Mouse (Mus musculus): ENCODE measurements around the gene Klhl29. TPM values are rescaled to one million over a fixed set of nuclear protein-coding genes. Genes with fewer than 3 reads are reported as not detected.
A peak's percentile ranks its signal among the peaks of the same experiment; 100 is the strongest.

Gene Klhl29
- polyA plus RNA-seq, 1 experiment from 2014 or later, result 3.4 TPM

- Histone ChIP-seq H3K4me3 (replicated peaks) (no peak overlapping the region), H3K4me1 (peaks cover 3% of the 10 kb centered on the region), H3K4me2 (no peak overlapping the region), H3K27ac (no peak overlapping the region), H3K36me3 (replicated peaks) (no peaks in the 10 kb centered on the region), H3K9me3 (no peaks in the 10 kb centered on the region), H3K9ac (no peak overlapping the region), H3K27me3 (no peaks in the 10 kb centered on the region)
- WGBS, result 72% methylated on average over 5 of the region's 5 CpGs
- ATAC-seq (ENCODE audit: low FRiP score), result no peak
Measured at GRCm38 (mm10) chr12:5203385-5203784, 172.1 kb downstream of the Klhl29 start.

- Histone ChIP-seq H3K4me1 (peaks cover 12% of the 10 kb centered on the region; the same call in 1 of the 2 replicates), H3K36me3 (replicated peaks) (no peaks in the 10 kb centered on the region), H3K4me2 (no peak overlapping the region), H3K9ac (no peak overlapping the region), H3K27ac (no peak overlapping the region), H3K9me3 (no peaks in the 10 kb centered on the region), H3K27me3 (no peaks in the 10 kb centered on the region), H3K4me3 (replicated peaks) (no peak overlapping the region)
- 82% methylated on average over 4 of the region's 4 CpGs for WGBS
- no peak for ATAC-seq (ENCODE audit: low FRiP score)
Measured at GRCm38 (mm10) chr12:5198254-5198653, 177.2 kb downstream of the Klhl29 start.

GRCm38 (mm10) chr12:5194176-5194575 lies 181.3 kb downstream of the Klhl29 start:
- Histone ChIP-seq H3K36me3 (replicated peaks) (no peaks in the 10 kb centered on the region), H3K9me3 (no peaks in the 10 kb centered on the region), H3K9ac (no peak overlapping the region), H3K27ac (0 out of 2 replicates have a peak overlapping the region, but pooled peaks have one; percentile 11), H3K4me3 (replicated peaks) (no peak overlapping the region), H3K27me3 (no peaks in the 10 kb centered on the region), H3K4me2 (no peak overlapping the region), H3K4me1 (peaks cover 40% of the 10 kb centered on the region)
- WGBS, result 63% methylated on average over 6 of the region's 6 CpGs
- no peak for ATAC-seq (ENCODE audit: low FRiP score)

- peaks cover 49% of the 10 kb centered on the region for H3K4me1 ChIP-seq
- H3K27ac ChIP-seq, result no peak overlapping the region
- H3K27me3 ChIP-seq, result 0 out of 2 replicates have a peak, but pooled peaks cover 4% of the 10 kb centered on the region
- 0 out of 2 replicates have a peak overlapping the region, but pooled peaks have one; percentile 25 for H3K9ac ChIP-seq
- ATAC-seq (ENCODE audit: low FRiP score), result no peak
- H3K9me3 ChIP-seq, result no peaks in the 10 kb centered on the region
- WGBS, result 77% methylated on average over 9 of the region's 9 CpGs
- no peaks in the 10 kb centered on the region for H3K36me3 ChIP-seq (replicated peaks)
- H3K4me2 ChIP-seq, result no peak overlapping the region
- H3K4me3 ChIP-seq (replicated peaks), result no peak overlapping the region
Measured at GRCm38 (mm10) chr12:5192380-5192718, 183.1 kb downstream of the Klhl29 start.

GRCm38 (mm10) chr12:5191628-5192379 lies 183.7 kb downstream of the Klhl29 start:
- Histone ChIP-seq H3K9me3 (no peaks in the 10 kb centered on the region), H3K27me3 (0 out of 2 replicates have a peak, but pooled peaks cover 4% of the 10 kb centered on the region), H3K4me1 (peaks cover 49% of the 10 kb centered on the region), H3K27ac (no peak overlapping the region), H3K4me3 (replicated peaks) (no peak overlapping the region), H3K9ac (0 out of 2 replicates have a peak overlapping the region, but pooled peaks have one; percentile 25), H3K36me3 (replicated peaks) (no peaks in the 10 kb centered on the region), H3K4me2 (0 out of 2 replicates have a peak overlapping the region, but pooled peaks have one; percentile 10)
- 0 out of 2 replicates have a peak, but pooled peaks have one; percentile 11 for ATAC-seq (ENCODE audit: low FRiP score)
- 22% methylated on average over 14 of the region's 14 CpGs for WGBS

GRCm38 (mm10) chr12:5191206-5191605 lies 184.3 kb downstream of the Klhl29 start:
- H3K36me3 ChIP-seq (replicated peaks), result no peaks in the 10 kb centered on the region
- 0 out of 2 replicates have a peak, but pooled peaks cover 4% of the 10 kb centered on the region for H3K27me3 ChIP-seq
- ATAC-seq (ENCODE audit: low FRiP score), result no peak
- H3K9ac ChIP-seq, result no peak overlapping the region
- peaks cover 49% of the 10 kb centered on the region for H3K4me1 ChIP-seq
- H3K4me2 ChIP-seq, result no peak overlapping the region
- no peak overlapping the region for H3K27ac ChIP-seq
- H3K9me3 ChIP-seq, result no peaks in the 10 kb centered on the region
- no peak overlapping the region for H3K4me3 ChIP-seq (replicated peaks)
- WGBS, result 81% methylated on average over 4 of the region's 4 CpGs

GRCm38 (mm10) chr12:5189446-5190150 lies 185.9 kb downstream of the Klhl29 start:
- 36% methylated on average over 15 of the region's 15 CpGs for WGBS

GRCm38 (mm10) chr12:5188899-5189298 lies 186.6 kb downstream of the Klhl29 start:
- ATAC-seq (ENCODE audit: low FRiP score), result peak; percentile 33; the same call in 1 of the 2 replicates
- Histone ChIP-seq H3K4me3 (replicated peaks) (no peak overlapping the region), H3K4me2 (no peak overlapping the region), H3K27ac (no peak overlapping the region), H3K27me3 (0 out of 2 replicates have a peak, but pooled peaks cover 4% of the 10 kb centered on the region), H3K4me1 (peaks cover 43% of the 10 kb centered on the region), H3K9me3 (no peaks in the 10 kb centered on the region), H3K9ac (no peak overlapping the region), H3K36me3 (replicated peaks) (no peaks in the 10 kb centered on the region)
- 51% methylated on average over 7 of the region's 7 CpGs for WGBS

More at GRCm38 (mm10) chr12:5189446-5190150, 185.9 kb downstream of the Klhl29 start:
- H3K9me3 ChIP-seq, result no peaks in the 10 kb centered on the region
- peaks cover 49% of the 10 kb centered on the region for H3K4me1 ChIP-seq
- ATAC-seq (ENCODE audit: low FRiP score), result 0 out of 2 replicates have a peak, but pooled peaks have one; percentile 2
- no peak overlapping the region for H3K9ac ChIP-seq
- no peaks in the 10 kb centered on the region for H3K36me3 ChIP-seq (replicated peaks)
- 0 out of 2 replicates have a peak, but pooled peaks cover 4% of the 10 kb centered on the region for H3K27me3 ChIP-seq
- H3K4me2 ChIP-seq, result no peak overlapping the region
- H3K4me3 ChIP-seq (replicated peaks), result no peak overlapping the region
- no peak overlapping the region for H3K27ac ChIP-seq

- H3K4me3 ChIP-seq (replicated peaks), result no peak overlapping the region
- peaks cover 36% of the 10 kb centered on the region for H3K4me1 ChIP-seq
- no peak overlapping the region for H3K27ac ChIP-seq
- 87% methylated on average over 2 of the region's 2 CpGs for WGBS
- no peak overlapping the region for H3K9ac ChIP-seq
- no peaks in the 10 kb centered on the region for H3K9me3 ChIP-seq
- 0 out of 2 replicates have a peak, but pooled peaks cover 4% of the 10 kb centered on the region for H3K27me3 ChIP-seq
- ATAC-seq (ENCODE audit: low FRiP score), result no peak
- H3K4me2 ChIP-seq, result no peak overlapping the region
- no peaks in the 10 kb centered on the region for H3K36me3 ChIP-seq (replicated peaks)
Measured at GRCm38 (mm10) chr12:5187773-5188333, 187.6 kb downstream of the Klhl29 start.

- ATAC-seq (ENCODE audit: low FRiP score), result no peak
- Histone ChIP-seq H3K9ac (no peak overlapping the region), H3K27me3 (0 out of 2 replicates have a peak, but pooled peaks cover 4% of the 10 kb centered on the region), H3K4me3 (replicated peaks) (no peak overlapping the region), H3K9me3 (no peaks in the 10 kb centered on the region), H3K4me1 (peaks cover 26% of the 10 kb centered on the region), H3K27ac (no peak overlapping the region), H3K36me3 (replicated peaks) (no peaks in the 10 kb centered on the region), H3K4me2 (no peak overlapping the region)
- 75% methylated on average over 1 of the region's 1 CpGs for WGBS
Measured at GRCm38 (mm10) chr12:5186645-5187044, 188.8 kb downstream of the Klhl29 start.

GRCm38 (mm10) chr12:5185603-5186002 lies 189.9 kb downstream of the Klhl29 start:
- 95% methylated on average over 6 of the region's 6 CpGs for WGBS
- Histone ChIP-seq H3K36me3 (replicated peaks) (no peaks in the 10 kb centered on the region), H3K9me3 (no peaks in the 10 kb centered on the region), H3K4me1 (peaks cover 22% of the 10 kb centered on the region), H3K4me2 (no peak overlapping the region), H3K9ac (no peak overlapping the region), H3K27ac (no peak overlapping the region), H3K27me3 (0 out of 2 replicates have a peak, but pooled peaks cover 4% of the 10 kb centered on the region), H3K4me3 (replicated peaks) (no peak overlapping the region)
- no peak for ATAC-seq (ENCODE audit: low FRiP score)

GRCm38 (mm10) chr12:5182586-5182985 lies 192.9 kb downstream of the Klhl29 start:
- 83% methylated on average over 4 of the region's 4 CpGs for WGBS
- no peak for ATAC-seq (ENCODE audit: low FRiP score)

More at GRCm38 (mm10) chr12:5182586-5182985, 192.9 kb downstream of the Klhl29 start:
- no peak overlapping the region for H3K4me2 ChIP-seq
- no peaks in the 10 kb centered on the region for H3K9me3 ChIP-seq
- no peaks in the 10 kb centered on the region for H3K27me3 ChIP-seq
- H3K27ac ChIP-seq, result no peak overlapping the region
- H3K4me1 ChIP-seq, result peaks cover 6% of the 10 kb centered on the region
- H3K4me3 ChIP-seq (replicated peaks), result no peak overlapping the region
- H3K9ac ChIP-seq, result no peak overlapping the region
- H3K36me3 ChIP-seq (replicated peaks), result no peaks in the 10 kb centered on the region

Measured in forebrain, embryonic 12.5 days (tissue).